Mouse (Mus musculus) ES-E14 (cell line): ENCODE measurements around the gene Tank. TPM values are rescaled to one million over a fixed set of nuclear protein-coding genes. Genes with fewer than 3 reads are reported as not detected.

Experiments
- DNase-seq: peaks from one replicate; pipeline ENCODE4 v3.0.0-alpha.2; 2013; ENCODE audit warnings: low read depth, low spot score
- H3K27ac ChIP-seq: 2 replicates; pipeline ENCODE4 v1.5.1; 2012; ENCODE audit warnings: low read depth, mild to moderate bottlenecking, low read length, moderate library complexity, mixed read lengths; ENCODE audit not compliant: poor library complexity, insufficient read depth, severe bottlenecking
- H3K36me3 ChIP-seq: 2 replicates; pipeline ENCODE4 v1.6.1; 2012; ENCODE audit warnings: mild to moderate bottlenecking, low read length, moderate library complexity, mixed read lengths; ENCODE audit not compliant: control insufficient read depth, poor library complexity, insufficient read depth, severe bottlenecking
- H3K4me1 ChIP-seq, 2 experiments: fragments of 150-350 bp in 1 of 2; sonication (generic) in 1 of 2; 2 replicates each; pipeline ENCODE4 v1.6.1; 2012; ENCODE audit warnings: low read length in 2 of 2, mild to moderate bottlenecking in 1 of 2, mixed read lengths in 1 of 2; ENCODE audit not compliant: control insufficient read depth in 2 of 2, insufficient read depth in 2 of 2, poor library complexity in 1 of 2
- H3K4me3 ChIP-seq, 2 experiments: fragments of 150-350 bp in 1 of 2; sonication (generic) in 1 of 2; 2 replicates each; pipeline ENCODE4 v1.5.1; 2012; ENCODE audit warnings: low read length in 2 of 2, low read depth in 1 of 2, mild to moderate bottlenecking in 1 of 2, mixed read lengths in 1 of 2; ENCODE audit not compliant: insufficient read depth in 1 of 2, poor library complexity in 1 of 2, severe bottlenecking in 1 of 2
- H3K9ac ChIP-seq: 2 replicates; pipeline ENCODE4 v1.6.1; 2012; ENCODE audit warnings: low read depth, mild to moderate bottlenecking, low read length, mixed read lengths; ENCODE audit not compliant: poor library complexity, insufficient read depth, severe bottlenecking
- H3K9me3 ChIP-seq: fragments of 150-350 bp; sonication (generic); 2 replicates; pipeline ENCODE4 v1.6.1; 2012; ENCODE audit warnings: low read depth, mild to moderate bottlenecking, low read length; ENCODE audit not compliant: control insufficient read depth, insufficient read depth
- CHD2 ChIP-seq: IDR thresholded peaks from 2 replicates; pipeline ENCODE4 v1.6.1; 2014; ENCODE audit warnings: mild to moderate bottlenecking, low read depth, low read length, inconsistent platforms
- HCFC1 ChIP-seq: IDR thresholded peaks from 2 replicates; pipeline ENCODE4 v1.6.1; 2012; ENCODE audit warnings: low read length, inconsistent platforms, borderline replicate concordance; ENCODE audit not compliant: insufficient read depth
- MAFK ChIP-seq: IDR thresholded peaks from 2 replicates; pipeline ENCODE4 v1.6.1; 2014; ENCODE audit warnings: mild to moderate bottlenecking, low read depth, low read length, inconsistent platforms; ENCODE audit not compliant: insufficient read depth
- ZC3H11A ChIP-seq: IDR thresholded peaks from 2 replicates; pipeline ENCODE4 v1.6.1; 2012; ENCODE audit warnings: low read depth, mild to moderate bottlenecking, inconsistent platforms, low read length, borderline replicate concordance
- ZNF384 ChIP-seq: IDR thresholded peaks from 2 replicates; pipeline ENCODE4 v1.6.1; 2012; ENCODE audit warnings: low read depth, low read length, inconsistent platforms
- in situ Hi-C, 2 experiments: fragments of 600-800 bp; cut with MboI; formaldehyde crosslinking; loops; one replicate each; pipeline ENCODE4 v1.15.1; 2025; ENCODE audit warnings: low sequenced_read_pairs in 2 of 2, inconsistent platforms in 1 of 2; ENCODE audit not compliant: unreplicated experiment in 2 of 2
- total RNA-seq: library from RNA; depleted of rRNA; stranded (reverse); fragments of 300-350 nt; gene quantifications from 2 replicates; pipeline ENCODE4 v1.2.3, GENCODE M21; 2012

Tank gene
- total RNA-seq, 1 experiment: 7.8 TPM

DNA sequence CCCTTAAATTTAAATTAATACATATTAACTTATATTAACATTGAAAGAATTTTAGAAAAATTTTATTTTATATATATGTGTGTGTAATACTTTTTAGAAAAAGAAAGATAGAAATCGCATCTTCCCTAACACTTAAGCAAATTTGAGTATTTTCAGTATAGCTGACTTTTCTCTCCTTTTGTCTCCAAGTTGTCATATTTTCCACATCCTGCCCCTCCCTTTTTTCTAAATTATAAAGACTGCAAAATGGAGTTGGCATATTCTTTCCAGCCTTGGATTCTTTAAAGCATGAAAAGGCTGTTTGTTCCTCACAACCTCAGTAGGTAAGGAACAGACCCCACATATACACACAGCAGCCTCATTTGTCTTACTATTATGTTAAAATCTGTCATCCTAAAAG is 56.7 kb downstream of the Tank start:
- TF ChIP-seq ZNF384: no peak
- TF ChIP-seq HCFC1: no peak
- no peak for TF ChIP-seq MAFK
- TF ChIP-seq CHD2: no peak
- TF ChIP-seq ZC3H11A: no peak
- DNase-seq: no peak
- no peak overlapping the region for H3K27ac ChIP-seq
- H3K4me1 ChIP-seq: no peaks in the 10 kb centered on the region; a peak in 1 of 4 replicates
- in situ Hi-C loops: no loop called here
- H3K36me3 ChIP-seq: no peaks in the 10 kb centered on the region
- H3K4me3 ChIP-seq: no peak overlapping the region
- no peak overlapping the region for H3K9ac ChIP-seq
- H3K9me3 ChIP-seq: no peaks in the 10 kb centered on the region

DNA sequence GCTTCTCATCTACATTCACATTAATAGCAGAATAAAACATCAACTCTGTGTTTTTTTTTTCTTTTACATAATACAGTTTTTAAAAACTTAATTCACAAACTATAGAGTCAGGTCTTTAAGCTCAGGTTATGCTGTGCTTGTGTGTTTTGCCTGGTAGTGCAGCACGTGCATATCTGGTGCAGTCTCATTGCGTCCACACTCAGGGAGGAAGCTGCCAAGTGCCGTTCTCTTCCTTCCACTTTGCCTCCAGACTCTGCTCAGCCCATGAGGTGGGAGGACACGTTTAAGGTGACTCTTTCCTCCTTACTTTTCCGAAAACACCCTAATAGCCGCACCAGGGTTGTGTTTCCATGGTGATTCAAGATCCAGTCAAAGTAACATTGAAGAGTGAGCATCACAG is 59.8 kb downstream of the Tank start:
- Histone ChIP-seq H3K9me3 (no peaks in the 10 kb centered on the region), H3K4me3 (no peak overlapping the region), H3K9ac (no peak overlapping the region), H3K4me1 (no peaks in the 10 kb centered on the region), H3K27ac (no peak overlapping the region), H3K36me3 (no peaks in the 10 kb centered on the region)
- no peak for DNase-seq
- in situ Hi-C loops: no loop called here
- TF ChIP-seq MAFK (no peak), ZNF384 (no peak), ZC3H11A (no peak), HCFC1 (no peak), CHD2 (no peak)

DNA sequence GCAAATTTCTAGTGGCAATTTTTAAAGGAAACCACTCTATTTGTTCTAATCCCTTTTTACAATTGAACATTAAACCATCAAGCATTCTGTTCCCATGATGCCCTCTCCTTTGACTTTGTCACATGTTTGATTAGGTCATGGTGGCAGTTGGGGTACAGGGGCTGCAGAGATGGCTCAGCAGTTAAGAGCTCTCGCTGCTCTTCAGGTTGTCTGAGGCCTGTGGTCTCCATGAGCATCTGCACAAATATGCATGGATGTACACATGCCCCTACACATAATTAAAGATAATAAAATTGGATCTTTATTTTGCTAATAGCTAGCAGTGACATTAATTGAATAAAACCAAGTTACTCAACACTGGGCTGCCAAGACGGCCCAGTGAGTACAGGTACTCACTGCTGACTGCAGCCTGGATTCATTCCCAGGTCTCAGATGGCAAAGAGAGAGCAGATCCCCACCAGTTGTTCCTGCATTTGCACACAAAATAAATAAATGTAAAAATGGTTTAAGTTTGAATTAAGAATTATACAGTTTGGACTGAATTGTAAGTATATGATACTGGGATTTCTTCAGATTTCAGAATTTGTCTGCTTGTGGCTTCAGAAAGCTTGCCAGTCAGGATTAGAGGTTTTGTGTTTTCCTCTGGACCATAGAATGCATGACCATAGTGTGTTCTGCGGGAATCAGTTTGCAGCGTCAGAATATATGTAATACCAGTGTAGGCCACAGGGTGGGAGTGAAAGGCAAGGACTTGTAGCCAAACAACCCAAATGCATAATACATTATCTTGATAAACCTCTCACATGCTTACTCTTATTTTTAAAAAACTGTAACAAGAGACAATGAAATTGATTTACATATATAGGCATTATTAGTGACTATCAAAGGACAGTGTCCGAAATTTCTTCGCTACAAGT is 64.3 kb downstream of the Tank start:
- in situ Hi-C loops: no loop called here
- Histone ChIP-seq H3K4me3 (no peak overlapping the region), H3K27ac (no peak overlapping the region), H3K9me3 (no peaks in the 10 kb centered on the region), H3K36me3 (no peaks in the 10 kb centered on the region), H3K4me1 (no peaks in the 10 kb centered on the region), H3K9ac (no peak overlapping the region)
- peak; percentile 56; the same call in 1 of the 2 replicates for TF ChIP-seq ZC3H11A
- TF ChIP-seq CHD2: no peak
- DNase-seq: no peak

DNA sequence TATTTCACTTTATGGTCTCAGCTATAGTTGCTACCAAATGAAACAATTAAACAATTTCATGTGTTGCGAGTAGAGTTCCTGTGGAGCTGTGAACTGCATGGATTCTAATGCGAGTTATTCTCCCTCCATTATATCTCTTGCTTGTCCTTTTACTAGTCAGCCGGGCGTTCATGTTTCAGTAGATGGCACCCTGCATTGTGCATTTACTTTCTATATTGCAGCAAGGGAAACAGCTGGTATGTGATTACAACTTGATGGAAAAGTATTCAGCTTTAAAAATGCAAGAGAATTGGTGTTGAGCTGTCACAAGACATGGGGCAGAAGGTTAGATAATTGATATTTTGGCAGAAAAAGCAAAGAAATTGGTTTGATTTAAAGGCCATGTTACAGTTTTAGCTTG is 72.8 kb downstream of the Tank start:
- DNase-seq: no peak
- in situ Hi-C loops: loop anchor here in 1 of 2 experiments (25.0 kb wide), 1 partner anchor 311 kb away; no protein-coding TSS in a partner anchor
- TF ChIP-seq HCFC1: no peak
- Histone ChIP-seq H3K9ac (no peak overlapping the region), H3K27ac (no peak overlapping the region), H3K4me1 (no peaks in the 10 kb centered on the region), H3K4me3 (no peak overlapping the region), H3K9me3 (no peaks in the 10 kb centered on the region), H3K36me3 (no peaks in the 10 kb centered on the region)

DNA sequence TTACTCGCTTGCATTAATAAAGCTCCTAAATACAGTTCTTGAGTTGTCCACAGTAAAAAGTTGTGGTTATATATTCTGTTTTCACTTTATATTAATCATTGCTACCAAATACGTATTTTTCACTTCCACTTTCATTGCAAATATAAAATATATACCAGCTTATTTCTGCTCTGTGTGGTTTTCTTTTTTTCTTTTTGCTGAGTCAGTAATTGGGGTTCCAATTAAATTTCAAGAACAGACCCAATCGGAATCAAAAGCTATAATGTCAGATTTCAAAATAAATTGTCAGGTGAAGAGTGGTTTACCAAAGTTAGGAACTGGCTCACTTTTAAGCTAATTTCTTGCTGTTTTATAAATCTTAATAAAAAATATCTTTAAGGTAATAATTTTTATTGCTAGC is 73.3 kb downstream of the Tank start:
- TF ChIP-seq MAFK (peak; percentile 58), ZC3H11A (no peak)
- no peak for DNase-seq
- no peak overlapping the region for H3K4me3 ChIP-seq
- no peaks in the 10 kb centered on the region for H3K4me1 ChIP-seq
- H3K9me3 ChIP-seq: no peaks in the 10 kb centered on the region
- H3K9ac ChIP-seq: no peak overlapping the region
- in situ Hi-C loops: loop anchor here in 1 of 2 experiments (25.0 kb wide), 1 partner anchor 311 kb away; no protein-coding TSS in a partner anchor
- H3K36me3 ChIP-seq: no peaks in the 10 kb centered on the region
- no peak overlapping the region for H3K27ac ChIP-seq
